Mouse (Mus musculus): ENCODE data around the gene Immp2l.

The Immp2l gene

DNA sequence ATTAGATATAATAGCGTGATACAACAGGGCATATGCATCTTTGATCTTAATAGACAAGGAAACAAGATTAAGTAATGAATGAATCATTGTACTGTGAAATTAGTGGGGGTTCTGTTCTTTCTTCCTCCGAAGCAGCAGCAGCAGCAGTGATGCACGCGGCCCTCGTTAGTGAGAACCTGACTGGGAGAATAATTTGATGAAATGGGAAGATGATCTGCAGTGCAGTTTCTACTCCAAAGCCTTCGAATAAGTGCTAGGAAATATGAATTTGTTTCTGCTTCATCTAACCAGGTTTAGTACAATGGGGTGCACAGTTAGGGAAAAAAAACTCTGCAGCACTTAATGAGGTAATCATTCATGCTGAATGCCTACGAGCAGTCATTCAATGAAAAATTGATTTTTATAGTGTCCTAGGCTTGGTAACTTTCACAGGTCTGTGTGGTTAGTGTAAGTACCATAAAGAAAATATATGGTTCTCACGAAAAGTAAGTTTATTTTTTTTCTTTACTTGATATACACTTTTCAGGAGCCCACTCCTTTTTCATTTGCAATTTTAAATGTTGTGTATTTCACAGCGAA, 401.3 kb downstream of the Immp2l start:
- no peak for DNase-seq (ENCODE audit: low read depth, low spot score)

DNA sequence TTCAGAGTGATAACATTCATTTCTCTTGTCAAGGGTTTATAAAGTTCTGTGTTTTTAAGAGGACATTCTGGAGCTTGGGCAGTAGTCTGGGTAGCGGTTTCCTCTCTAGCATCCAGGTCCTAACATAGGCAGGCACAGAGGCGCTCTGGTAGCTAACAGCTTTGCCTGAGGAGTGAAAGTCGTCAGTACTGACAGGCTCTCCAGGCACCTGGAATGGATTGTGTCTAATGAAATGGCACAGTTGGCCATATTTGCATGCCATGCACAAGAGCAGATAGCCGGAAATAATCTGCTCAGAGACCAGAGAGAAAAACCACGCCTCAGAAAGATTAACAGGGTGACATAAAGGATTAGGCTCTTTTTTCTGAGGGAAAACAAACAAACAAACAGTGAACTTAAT, 403.6 kb downstream of the Immp2l start:
- no peak for DNase-seq (ENCODE audit: low read depth, low spot score)

DNA sequence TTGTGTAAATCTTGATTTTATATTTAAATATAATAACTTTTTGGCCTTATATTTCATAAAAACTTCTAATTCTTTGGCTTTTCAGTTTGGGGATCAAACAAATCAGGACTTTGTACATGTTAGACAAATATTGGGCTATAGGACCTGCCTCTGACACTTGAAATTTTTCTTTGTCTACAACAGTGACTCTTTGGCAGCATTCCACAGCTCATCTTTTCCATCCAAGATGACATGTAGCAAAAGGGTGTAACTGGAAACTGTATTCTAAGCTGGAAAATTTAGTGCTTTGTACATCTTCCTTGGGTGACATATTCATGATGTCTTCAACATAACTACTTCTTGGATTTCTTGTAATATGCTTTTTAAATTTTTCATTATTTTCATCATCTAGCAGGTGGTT, 404.9 kb downstream of the Immp2l start:
- no peak for DNase-seq (ENCODE audit: low read depth, low spot score)

DNA sequence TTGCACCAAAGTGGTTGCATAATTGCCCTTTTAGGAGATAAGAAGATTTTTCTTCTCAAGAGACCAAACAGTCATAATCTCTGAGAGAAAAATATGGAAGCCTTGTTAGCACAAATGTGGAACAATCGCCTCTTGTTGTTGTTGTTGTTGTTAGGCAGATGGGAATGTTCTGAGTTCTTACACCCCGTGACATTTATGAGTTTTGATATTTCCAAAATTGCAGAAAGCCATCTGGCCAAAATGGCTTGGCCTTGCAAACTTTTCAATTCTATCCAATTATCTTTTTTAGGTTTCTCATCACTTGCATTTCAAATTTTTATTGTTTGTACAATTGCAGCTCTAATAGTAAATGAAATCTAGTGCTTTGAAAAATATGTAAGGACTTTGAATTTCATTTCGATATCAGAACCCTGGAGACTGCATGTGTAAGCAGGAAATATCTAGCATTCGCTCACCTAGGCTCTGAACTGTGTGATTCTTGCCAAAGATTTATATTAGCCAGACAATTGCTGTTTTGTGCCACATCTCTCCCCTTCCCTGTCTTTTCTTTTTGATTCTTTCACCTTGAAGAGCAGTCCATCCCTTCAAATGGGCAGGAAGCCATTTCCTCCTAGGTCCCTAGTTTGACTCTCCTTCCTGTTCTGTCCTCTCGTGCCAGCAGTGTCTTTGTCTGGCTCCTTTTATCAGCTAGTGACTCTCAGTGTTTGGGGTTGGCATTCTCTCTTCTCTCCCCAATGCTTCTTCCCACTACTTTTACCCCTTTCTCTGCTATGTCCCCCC, 412.5 kb downstream of the Immp2l start:
- no peak for DNase-seq (ENCODE audit: low read depth, low spot score)

DNA sequence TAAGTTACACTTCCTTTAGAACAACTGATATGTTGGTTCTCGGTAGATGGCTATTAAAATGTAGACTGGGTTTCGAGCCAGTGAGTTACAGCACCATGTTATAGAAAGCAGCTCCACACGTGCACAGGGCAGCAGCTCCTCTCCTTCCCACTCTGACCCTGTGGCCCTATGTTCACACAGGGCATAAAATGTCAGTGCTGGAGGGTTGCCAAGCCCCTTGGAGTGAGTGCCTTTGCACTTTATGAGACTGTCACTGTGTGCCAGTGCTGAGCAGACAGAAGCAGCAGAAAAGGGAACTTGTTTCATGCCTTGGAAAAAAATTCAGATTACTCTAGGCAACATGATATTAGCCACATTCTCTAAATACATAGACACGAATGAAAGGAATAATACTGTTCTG, 414.6 kb downstream of the Immp2l start:
- no peak for DNase-seq (ENCODE audit: low read depth, low spot score)

DNA sequence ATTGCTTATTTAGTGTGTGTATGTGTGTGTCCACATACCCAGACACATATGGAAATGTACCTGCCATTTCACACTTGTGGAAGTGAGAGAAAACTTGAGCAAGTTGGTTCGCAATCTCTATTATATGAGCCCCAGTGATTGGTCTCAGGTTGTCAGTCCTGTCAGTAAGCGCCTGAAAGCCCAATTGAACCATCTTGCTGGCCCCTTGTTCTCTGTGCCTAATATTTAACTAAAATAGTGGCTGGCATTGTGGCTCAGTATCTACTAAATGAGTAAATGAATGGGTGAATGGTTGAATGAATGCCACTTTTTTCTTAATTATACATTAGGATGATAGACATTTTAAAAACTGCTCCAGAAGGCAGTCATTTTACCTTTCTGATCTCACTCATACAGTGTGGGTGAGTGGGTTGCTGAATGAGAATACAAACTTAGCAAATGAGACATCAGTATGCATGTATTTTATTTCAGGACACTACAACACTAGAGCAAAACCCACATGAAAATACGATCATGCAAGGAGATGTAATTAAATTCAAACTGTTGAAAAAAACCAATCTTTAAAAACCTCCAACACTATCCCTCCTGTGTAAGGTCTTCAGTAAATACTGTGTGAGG, 444.6 kb downstream of the Immp2l start:
- no peak for DNase-seq (ENCODE audit: low read depth, low spot score)

DNA sequence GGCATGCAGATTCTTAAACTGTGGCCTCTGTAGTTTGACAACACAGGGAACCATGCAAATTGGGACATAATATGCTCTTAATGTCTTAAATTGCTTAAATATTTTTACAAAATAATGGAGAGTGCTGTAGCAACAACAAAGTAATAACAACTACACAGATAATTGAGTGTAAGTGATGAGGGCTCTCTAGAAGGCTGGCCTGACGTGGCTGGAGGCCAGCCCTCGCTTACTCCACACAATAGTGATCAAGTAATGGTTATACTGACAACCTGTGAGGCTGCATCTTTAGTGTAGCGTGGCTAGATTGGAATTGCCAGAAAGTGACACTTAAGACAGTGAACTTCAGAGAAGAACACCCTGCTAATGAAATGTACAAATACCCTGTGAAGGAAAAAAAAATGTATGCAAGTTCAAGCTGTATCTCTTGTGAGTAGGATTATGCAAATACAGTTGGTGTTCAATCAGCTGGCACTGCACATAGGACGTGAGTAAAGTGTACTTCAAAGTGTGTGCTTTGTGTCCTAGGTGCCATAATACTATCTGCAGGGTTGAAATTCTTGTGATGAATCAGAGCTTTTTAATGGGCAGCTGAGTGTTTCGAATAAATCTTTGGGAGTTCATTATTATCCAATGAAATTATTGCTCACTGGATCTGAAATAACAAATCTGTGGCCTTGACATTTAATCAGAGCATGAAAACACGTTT, 445.4 kb downstream of the Immp2l start:
- DNase-seq (ENCODE audit: low read depth, low spot score), result no peak

DNA sequence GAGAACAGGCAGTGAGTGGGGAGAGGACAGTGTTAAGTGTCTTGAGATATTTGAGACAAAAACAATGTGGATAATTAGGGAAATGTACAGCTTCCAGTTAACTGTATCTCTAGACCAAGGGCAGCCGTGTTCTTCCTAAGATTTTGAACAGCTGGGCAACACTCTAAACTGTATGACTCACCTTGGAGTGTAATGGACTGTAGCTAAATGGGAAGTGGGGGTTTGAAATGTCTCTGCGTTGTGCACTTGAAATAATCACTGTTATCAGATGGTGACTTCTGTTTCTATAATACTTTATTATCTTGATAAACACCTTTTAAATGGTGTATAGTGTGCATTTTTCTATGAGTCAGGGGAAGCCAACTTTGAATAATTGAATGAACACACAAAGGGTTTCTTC, 457.6 kb downstream of the Immp2l start:
- DNase-seq (ENCODE audit: low read depth, low spot score), result no peak

DNA sequence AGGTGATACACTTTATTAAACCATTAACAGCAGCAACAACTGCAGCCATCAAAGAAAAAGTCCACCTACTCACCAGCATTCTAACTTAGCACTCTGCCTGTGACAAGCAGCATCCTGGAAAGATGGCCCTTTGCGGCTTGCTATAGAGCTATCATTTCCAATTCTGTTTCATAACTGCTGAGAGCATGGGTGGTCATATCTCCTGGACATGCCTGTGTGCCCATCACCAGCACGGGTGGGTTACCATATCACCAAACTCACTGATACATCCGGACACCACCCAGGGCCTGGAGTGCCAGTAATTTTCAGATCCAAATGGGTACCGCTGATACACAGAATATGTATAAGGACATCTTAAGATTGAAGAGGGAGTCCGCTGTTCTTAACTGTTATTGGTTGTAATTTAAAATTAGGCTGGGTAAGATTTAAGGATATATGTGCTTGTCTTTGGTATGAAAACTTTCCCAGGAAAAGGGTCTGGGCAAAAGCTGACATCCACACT, 459.3 kb downstream of the Immp2l start:
- no peak for DNase-seq (ENCODE audit: low read depth, low spot score)

DNA sequence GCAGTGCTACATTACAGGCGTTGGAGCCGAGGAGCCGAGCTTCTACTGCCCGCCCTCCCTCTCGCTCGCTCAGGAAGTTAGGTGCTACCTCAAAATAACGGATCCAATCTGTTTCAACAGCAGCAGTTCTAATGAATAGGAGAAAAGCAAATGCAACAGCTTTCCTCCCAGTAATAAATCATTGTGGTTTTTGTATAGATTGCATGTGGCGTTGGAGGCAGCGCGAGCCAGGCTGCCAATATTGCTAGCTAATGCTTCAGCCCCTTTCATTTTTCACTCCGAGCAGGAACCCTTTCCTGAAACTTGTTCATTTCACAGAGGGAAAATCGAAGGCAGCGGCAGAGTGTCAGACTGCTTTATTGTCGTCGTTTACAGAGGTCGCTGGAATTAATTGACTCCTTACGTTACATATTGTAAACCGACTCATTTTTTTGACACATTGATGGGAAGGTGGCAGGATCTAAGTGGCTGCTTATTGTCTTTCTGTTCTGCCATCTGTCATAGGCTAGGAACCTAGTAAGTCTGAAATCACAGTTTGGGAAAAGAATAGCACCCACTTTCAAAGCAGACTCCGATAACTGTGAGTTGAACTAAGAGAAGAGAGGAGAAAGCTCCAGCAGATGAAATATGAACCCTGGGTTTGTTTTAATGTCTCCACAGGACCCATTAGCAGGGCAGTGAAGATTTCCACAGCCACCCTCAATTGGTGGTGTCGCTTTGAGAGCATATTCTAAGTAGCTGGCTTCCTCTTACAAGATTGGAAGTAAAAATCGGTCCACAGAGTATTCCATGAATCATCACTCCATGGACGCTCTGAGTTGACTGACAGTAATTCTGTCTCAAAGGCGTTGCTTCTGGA, 459.9 kb downstream of the Immp2l start:
- DNase-seq (ENCODE audit: low read depth, low spot score), result no peak

DNA sequence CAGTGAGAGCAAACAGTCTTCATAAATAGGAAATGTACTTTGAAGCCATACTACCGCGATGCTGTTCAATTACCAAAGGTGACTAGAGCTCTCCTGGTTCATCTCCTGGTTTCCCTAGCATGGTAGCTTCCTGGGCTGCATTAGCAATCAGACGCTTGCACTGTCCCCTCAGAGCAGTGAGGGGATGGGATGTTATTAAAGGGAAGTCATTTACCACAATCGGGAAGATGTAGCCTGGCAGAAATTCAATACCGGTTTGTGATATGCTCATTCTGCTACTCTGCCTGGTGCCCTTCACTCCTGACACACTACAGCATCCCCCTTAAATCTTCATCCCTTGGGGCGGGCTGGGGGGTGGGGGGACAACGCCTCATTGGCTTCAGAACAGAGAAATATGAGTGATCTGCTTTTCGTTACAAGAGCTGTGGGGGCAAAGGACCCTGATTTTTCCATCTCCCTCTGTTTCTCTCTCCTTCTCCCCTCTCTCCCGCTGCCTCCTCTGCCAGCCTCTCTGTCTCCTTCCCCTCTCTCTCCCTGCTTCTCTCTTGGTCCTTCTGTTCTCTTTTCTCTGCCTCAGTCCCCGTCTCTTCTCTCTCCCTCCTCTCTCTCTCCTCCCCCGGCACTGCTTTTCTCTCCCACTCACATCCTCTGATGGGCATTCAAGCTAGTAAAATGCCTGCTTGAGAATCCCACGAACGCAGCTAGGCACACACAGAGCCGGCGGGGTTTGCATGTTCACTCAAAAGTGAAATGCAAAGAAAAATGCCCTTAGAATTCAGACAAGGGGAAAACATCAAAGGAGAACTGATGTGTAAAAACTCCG, 461.0 kb downstream of the Immp2l start:
- DNase-seq (ENCODE audit: low read depth, low spot score), result no peak

DNA sequence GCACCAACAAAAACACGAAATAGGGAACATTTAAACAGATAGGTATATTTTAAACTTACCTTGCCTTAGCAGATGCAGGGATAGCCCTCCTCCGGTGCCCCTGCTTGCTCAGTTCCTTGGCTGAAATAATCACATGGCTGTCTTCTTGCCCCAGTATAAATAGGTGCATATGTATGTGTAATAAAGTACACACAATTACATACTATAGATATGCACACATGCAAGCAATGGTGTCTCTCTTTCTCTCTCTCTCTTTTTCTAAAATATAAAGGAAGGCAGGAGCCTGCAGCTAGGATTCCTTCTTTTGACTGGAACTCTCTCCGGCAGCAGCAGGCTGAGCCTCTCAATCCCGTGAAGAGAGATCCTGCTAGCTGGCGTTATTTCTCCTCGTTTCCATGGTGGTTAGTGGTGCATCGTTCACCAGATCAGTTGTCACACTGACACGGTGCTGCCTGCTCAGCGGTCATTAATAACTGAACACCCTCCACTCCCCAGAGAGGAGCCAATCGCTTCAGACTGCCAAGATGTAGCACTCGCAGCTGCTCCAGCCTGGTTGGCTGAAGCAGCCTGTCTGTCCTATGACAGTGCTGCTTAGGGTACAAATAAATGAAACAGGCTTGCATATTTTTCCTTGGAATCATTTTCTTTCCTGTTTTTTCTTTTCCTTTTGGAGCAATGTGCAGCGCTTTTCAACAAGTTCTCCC, 461.8 kb downstream of the Immp2l start:
- DNase-seq (ENCODE audit: low read depth, low spot score), result no peak

DNA sequence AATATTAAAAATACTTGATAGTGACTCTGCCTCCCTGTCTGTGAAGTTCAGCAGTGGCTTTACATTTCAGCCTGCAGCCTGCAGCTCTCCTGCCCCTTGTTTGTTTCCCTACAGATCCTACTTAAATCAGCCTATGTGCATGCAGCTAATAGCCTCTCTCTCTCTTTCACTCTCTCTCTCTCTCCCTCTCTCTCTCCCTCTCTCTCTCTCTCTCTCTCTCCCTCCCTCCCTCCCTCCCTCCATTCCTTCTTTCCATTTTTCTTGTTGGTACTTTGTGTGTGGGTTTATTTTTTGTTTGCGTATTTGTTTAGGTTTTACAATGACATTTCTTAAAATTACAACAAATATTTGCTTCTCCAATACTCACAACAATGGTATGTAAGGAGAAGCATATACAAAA, 462.4 kb downstream of the Immp2l start, which contains the start of gene Lrrn3:
TSS of gene Lrrn3 (minus strand) at position 101 of the 400 bp plus-strand sequence.
- no peak for DNase-seq (ENCODE audit: low read depth, low spot score)

DNA sequence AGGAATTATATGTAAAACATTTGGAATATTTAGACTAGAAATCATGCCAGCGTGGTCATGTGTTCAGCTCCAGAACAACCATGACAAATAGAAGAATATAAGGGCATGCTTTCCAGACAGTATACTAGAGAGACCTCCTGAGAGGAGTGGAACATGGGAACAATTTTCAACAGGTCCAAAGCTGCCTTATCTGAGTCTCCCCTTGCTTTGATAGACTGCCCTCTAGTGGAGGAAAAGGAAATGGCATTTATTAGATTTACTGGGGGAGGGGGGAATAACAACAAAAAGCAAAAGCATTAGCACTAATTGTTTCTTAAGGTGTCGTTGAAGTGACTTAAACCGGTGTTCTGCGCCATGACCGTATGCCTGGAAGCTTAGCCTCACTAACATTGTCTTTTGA, 463.1 kb downstream of the Immp2l start:
- peak; percentile 63 for DNase-seq (ENCODE audit: low read depth, low spot score)

DNA sequence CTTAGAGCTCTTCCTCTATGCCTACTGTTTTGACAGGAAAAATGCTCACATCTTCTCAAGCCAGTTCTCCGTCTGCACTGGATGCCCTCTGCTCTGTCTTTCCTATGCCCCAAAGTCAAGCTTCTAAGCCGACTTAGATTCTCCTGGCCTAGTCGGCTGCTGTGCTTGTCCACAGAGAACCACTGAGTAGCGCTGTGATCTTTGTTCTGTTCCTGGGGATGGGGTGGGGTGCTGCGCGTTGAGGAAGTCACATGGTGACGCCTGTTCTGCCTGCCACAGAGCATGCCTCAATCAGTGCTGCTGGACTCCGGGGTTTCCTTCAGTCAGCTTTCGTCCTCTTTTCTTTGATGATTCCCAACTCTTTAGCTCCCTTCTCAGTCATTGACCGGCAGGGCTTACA, 470.7 kb downstream of the Immp2l start:
- no peak for DNase-seq (ENCODE audit: low read depth, low spot score)

DNA sequence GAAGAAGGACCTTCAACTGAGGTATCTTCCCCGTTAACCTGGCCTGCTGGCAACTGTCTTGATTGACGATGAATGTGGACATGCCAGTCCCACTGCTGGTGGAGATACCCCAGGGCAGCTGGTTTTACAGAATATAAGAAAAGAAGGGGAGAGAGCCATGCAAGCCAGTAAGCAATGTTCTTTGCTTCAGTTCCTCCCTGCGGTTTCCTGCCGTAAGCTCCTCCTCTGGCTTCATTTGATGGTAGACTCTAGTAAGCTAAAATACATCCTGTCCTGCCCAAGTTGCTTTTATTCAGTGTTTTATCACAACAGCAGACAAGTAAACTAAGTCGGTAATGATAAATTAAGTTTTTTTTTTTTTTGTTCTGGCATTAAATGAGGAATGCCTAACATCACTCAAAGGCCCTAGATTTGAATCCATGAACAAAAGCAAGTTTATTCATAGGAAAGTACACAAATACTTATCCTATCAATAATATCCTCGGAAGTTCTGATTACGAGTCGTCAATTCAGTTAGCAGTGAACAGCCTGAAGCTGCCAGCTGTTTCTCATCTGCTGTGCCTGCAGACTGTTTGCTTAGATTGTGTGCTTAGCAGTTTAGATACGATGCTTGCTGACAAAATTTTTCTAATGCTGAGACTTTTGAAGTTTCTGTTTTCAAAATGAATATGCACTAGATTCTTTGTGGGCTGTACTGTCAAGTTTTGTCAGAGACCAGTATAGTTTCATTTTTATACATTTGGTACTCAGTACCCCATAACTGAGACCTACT, 476.3 kb downstream of the Immp2l start:
- no peak for DNase-seq (ENCODE audit: low read depth, low spot score)

DNA sequence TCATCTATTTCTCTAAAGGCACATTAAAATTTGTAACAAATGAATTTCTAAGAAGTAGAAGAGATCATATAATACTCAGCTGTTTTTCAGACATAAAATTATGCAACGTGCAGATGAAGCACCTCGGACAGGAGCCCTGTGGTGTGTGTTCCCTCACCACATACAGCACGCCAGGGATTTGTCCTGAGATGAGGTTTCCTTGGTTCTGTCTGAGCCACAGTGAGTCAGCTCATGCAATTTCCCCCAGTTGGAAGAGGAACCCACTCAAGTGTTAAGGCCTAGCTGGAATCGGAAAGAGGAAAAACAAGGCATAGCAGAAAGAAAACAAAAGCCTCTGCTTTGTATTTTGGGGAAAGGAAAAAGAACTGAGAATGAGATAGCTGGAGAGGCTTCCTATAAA, 484.7 kb downstream of the Immp2l start:
- no peak for DNase-seq (ENCODE audit: low read depth, low spot score)

DNA sequence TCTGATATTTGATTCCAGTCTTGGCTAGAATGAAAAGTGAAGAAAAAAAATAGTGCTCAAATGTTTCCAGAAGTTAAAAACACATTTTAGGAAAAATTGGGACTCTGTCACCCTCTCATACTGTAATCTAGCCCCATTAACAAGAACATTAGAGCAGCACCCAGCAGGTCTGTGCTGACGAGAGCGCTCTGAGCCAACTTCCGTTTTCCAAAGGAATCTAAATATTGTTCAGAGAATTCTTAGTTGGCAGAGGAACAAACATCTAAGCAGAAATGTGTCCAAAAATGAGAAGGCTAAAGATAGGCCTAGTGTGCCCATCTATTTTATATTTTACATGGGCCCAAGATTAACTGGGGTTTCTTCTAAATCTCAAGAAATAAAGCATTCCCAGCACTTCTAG, 486.7 kb downstream of the Immp2l start:
- no peak for DNase-seq (ENCODE audit: low read depth, low spot score)

DNA sequence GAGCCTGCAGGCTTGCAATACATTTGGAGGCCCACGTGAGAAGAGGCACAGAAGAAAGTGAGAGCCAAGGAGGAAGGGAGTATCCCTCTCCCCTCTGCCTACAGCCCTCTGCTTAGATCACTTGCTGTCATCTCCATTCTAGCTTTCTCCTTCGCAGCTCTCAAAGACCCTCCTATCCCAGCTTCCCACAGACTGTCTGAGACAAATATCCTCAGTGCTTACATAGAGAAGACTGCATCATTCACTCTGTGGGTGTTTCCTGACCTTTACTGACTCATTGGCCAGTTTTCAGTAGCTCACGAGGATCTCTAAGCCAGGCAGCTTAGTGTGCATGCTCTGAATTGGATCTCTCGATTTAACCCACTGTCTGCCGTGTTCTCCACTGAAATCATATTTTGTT, 495.0 kb downstream of the Immp2l start:
- no peak for DNase-seq (ENCODE audit: low read depth, low spot score)

Measured in A20 (cell line).